Mouse (Mus musculus) stomach, postnatal 0 days (tissue): ENCODE results near the gene Edf1. TPM values are rescaled to one million over a fixed set of nuclear protein-coding genes. Genes with fewer than 3 reads are reported as not detected.

Experiments used
- ATAC-seq: fragments of 200-750 bp; cut with Nextera tagmentation; 2 replicates; pipeline ENCODE4 v1.8.0; 2017; ENCODE audit not compliant: low FRiP score, low TSS enrichment
- DNase-seq: peaks from one replicate; pipeline ENCODE4 v3.0.0-alpha.2; 2016; ENCODE audit warnings: low spot score
- H3K27ac ChIP-seq: fragments of 300-500 bp; sonication (generic); replicated peaks from 2 replicates; pipeline ENCODE4 v1.5.1; 2014; ENCODE audit warnings: mild to moderate bottlenecking, control low read depth
- H3K27me3 ChIP-seq: fragments of 300-500 bp; sonication (generic); 2 replicates; pipeline ENCODE4 v1.6.1; 2014; ENCODE audit warnings: low read length; ENCODE audit not compliant: control insufficient read depth, insufficient read depth
- H3K36me3 ChIP-seq: fragments of 300-500 bp; sonication (generic); 2 replicates; pipeline ENCODE4 v1.6.1; 2014; ENCODE audit warnings: low read length, mixed read lengths; ENCODE audit not compliant: control insufficient read depth, insufficient read depth
- H3K4me1 ChIP-seq: fragments of 300-500 bp; sonication (generic); replicated peaks from 2 replicates; pipeline ENCODE4 v1.6.1; 2014; ENCODE audit warnings: antibody characterized with exemption; ENCODE audit not compliant: control insufficient read depth, insufficient read depth
- H3K4me2 ChIP-seq: fragments of 300-500 bp; sonication (generic); replicated peaks from 2 replicates; pipeline ENCODE4 v1.6.1; 2014; ENCODE audit warnings: low read depth, mild to moderate bottlenecking, control low read depth, moderate library complexity
- H3K4me3 ChIP-seq: fragments of 300-500 bp; sonication (generic); 2 replicates; pipeline ENCODE4 v1.5.1; 2014; ENCODE audit warnings: low read depth, low read length, control low read depth
- H3K9ac ChIP-seq: fragments of 300-500 bp; sonication (generic); 2 replicates; pipeline ENCODE4 v1.6.1; 2014; ENCODE audit warnings: mild to moderate bottlenecking, low read length, control low read depth, mixed read lengths
- H3K9me3 ChIP-seq: fragments of 300-500 bp; sonication (generic); 2 replicates; pipeline ENCODE4 v1.6.1; 2016; ENCODE audit warnings: low read length; ENCODE audit not compliant: control insufficient read depth
- CTCF ChIP-seq: IDR thresholded peaks from 2 replicates; pipeline ENCODE4 v1.5.1; 2016; ENCODE audit warnings: antibody characterized with exemption, low read depth, mild to moderate bottlenecking, moderate library complexity
- EP300 ChIP-seq: optimal IDR thresholded peaks from 2 replicates; pipeline ENCODE3; 2016; ENCODE audit warnings: antibody characterized with exemption
- WGBS: fragments of 180-500 bp; shearing (Covaris S2); extraction: QIAGEN DNeasy Blood & Tissue Kit; methylation state at CpG from one replicate; pipeline ENCODE4 v1.1.7; 2014; 5-methylcytosine and 5-hydroxymethylcytosine counted together
- polyA plus RNA-seq: library from polyadenylated mRNA; unstranded; fragments of >200 nt; fragmentation: Nextera tagmentation; extraction: Ambion mirVana; gene quantifications from 2 replicates; pipeline ENCODE4 v1.2.1, GENCODE M21; 2015

Edf1 gene
- polyA plus RNA-seq, 1 experiment from 2014 or later, result 351 TPM

DNA sequence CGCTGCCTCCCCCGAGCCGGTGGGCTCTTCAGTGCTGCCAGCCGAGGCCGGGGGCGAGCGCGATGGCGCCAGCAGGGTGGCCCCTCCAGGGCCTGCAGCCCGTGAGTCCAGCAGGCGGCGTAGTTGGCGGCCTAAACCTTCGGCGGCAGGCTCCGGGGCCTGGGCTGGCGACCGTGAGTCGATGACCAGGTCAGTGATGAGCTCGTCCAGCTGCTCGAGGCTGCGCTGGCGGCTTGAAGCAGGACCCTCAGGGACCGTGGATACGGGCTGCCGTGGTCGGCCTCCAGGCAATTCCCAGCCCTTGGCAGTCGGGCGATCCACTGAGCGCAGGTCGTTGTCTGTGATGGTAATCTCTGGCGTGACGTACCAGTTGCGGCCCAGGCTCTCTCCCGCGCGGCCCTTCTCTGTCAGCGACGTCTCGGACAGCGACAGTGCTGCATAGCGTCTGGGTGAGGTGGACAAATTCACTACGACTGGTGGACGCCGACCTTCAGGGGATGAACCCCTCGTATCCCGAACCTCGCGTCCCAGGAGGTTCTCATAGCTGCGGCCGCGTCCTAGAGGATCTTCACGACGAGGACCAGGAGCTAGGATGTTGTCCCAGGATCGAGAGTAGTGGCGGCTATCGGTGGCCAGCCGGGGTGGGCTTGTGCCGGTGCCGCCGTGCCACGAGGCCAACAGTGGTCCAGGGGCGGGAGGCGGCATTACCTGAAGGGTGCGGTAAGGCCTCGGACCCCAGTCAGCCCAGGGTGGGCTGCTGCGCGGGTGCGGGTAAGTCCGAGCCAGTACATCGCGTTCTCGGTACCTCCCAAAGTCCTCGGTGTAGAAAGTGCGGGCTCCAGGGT lies 20.5 kb downstream of the Edf1 start:
- 9% methylated on average over 71 of the region's 75 CpGs for WGBS
- TF ChIP-seq CTCF (peak; percentile 50), EP300 (no peak)
- H3K9ac ChIP-seq, result no peak overlapping the region
- no peak overlapping the region for H3K27ac ChIP-seq
- peaks cover 12% of the 10 kb centered on the region; the same call in 1 of the 2 replicates for H3K4me1 ChIP-seq
- no peaks in the 10 kb centered on the region for H3K9me3 ChIP-seq
- ATAC-seq (no peak), DNase-seq (peak; percentile 39)
- peaks cover 26% of the 10 kb centered on the region for H3K27me3 ChIP-seq
- H3K36me3 ChIP-seq, result no peaks in the 10 kb centered on the region
- H3K4me2 ChIP-seq, result peak overlapping the region; percentile 33
- peak overlapping the region; percentile 18; the same call in 1 of the 2 replicates for H3K4me3 ChIP-seq

DNA sequence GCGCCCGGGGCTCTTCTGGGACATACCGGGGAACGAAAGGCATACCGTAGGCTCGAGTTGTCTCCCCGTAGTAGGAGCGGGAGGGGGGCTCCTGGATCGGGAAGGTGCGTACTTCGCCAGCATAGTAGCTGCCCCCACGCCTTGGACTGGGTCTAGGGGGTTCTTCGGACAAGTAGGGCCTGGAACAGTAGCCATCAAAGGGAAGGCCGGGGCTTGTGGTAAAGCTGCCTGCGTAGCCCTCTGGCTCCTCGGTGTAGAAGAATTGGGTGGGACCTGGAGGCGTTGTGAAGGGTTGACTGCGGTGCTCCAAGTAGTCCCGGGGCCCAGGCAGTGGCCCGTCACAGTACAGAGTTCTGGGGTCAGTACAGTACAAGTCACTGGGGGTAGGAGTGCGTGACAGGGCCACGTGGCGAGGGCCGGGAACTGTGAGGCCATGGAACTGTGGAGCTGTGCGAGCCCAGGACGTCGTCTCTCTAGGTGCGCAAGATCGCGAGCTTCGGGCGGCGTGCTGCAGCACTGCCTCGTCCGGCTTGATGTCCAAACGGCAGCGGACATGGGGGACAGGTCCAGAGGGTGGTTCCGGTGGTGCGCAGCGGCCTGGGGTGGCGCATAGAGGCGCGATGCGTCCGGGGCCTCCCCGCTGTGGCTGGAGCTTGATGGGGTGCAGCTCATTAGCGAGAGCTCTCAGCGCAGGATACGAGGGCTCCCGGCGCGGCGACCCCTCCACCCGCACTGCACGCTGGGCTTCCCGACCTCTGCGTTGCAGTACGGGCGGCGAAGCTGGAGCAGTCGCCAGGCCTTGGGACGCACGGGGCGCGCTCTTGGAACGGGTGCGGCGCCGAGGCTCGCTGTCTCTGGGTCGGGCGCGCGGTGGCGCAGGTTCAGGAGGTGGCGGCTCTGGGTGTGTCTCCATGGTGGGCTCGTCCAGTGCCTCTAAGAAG lies 21.4 kb downstream of the Edf1 start:
- no peak for DNase-seq
- H3K9me3 ChIP-seq, result no peaks in the 10 kb centered on the region
- peaks cover 26% of the 10 kb centered on the region for H3K27me3 ChIP-seq
- H3K27ac ChIP-seq, result no peak overlapping the region
- peak overlapping the region; percentile 27 for H3K4me3 ChIP-seq
- H3K4me2 ChIP-seq, result peak overlapping the region; percentile 37
- peaks cover 12% of the 10 kb centered on the region; the same call in 1 of the 2 replicates for H3K4me1 ChIP-seq
- H3K36me3 ChIP-seq, result peaks cover 3% of the 10 kb centered on the region; the same call in 1 of the 2 replicates
- no peak for ATAC-seq
- no peak overlapping the region for H3K9ac ChIP-seq
- TF ChIP-seq EP300 (no peak), CTCF (no peak)
- WGBS, result 8% methylated on average over 76 of the region's 77 CpGs

DNA sequence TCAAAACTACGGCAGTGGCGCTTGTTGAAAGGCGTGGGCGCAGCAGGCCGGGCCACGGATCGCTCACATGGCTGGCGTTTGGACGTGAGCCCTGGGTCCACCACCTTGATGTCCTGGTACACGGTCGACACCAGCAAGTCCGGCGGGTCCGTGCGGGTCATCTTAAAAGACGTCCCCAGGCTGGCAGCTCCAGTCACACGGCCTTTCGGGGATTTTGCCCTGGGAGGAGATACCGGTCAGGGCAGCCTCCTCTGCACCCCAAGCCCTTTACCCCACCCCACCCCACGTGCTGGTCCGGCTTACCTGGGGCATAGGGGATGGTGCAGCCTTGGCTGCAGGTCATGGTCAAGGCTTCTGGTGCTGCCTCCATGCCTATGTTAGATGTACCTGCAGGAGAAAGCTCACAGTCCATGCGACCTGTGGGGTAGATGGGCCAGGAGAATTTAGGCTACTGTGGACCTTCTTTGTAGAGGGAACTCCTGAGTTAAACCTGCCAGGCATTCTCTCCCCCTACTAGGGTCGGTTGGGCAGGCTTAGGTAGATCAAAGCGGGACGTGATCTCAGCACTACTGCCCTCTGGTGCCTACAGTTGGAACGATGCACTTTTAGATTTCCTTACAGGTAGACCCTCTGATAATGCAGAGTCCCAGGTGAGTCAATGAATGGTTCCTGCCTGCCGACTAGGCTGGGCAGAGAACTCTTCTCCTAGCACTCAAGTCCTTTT lies 22.3 kb downstream of the Edf1 start:
- Histone ChIP-seq H3K4me3 (peak overlapping the region; percentile 27), H3K9me3 (no peaks in the 10 kb centered on the region), H3K27ac (no peak overlapping the region), H3K9ac (no peak overlapping the region), H3K36me3 (peaks cover 4% of the 10 kb centered on the region; the same call in 1 of the 2 replicates), H3K27me3 (peaks cover 26% of the 10 kb centered on the region), H3K4me1 (peaks cover 12% of the 10 kb centered on the region; the same call in 1 of the 2 replicates), H3K4me2 (peak overlapping the region; percentile 37)
- TF ChIP-seq EP300 (no peak), CTCF (peak; percentile 73)
- ATAC-seq, result no peak
- WGBS, result 6% methylated on average over 27 of the region's 27 CpGs
- peak; percentile 65 for DNase-seq

DNA sequence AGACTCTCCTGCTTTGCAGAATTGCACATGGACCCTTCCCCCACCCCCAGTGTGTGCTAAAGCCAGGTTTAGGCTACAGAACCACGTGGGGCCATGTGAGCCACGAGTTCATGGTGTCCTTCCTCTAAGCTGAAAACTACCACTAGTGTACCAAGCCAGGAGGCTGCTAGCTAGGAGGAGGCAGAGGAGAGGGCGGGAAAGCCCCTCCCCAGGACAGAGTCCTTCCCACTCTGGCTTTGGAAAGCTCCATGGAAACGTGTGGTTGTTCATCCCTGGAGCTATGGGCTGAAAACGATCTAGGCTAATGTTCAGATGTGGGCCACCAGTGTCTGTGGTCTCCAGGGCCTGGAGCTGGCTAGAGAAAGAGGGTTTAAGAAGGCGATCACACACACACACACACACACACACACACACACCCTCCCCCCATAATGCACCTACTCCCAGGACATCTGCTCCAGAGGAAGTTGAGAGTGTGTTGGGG lies 23.0 kb downstream of the Edf1 start:
- Histone ChIP-seq H3K9me3 (no peaks in the 10 kb centered on the region), H3K4me2 (no peak overlapping the region; the same call in 1 of the 2 replicates), H3K27me3 (peaks cover 26% of the 10 kb centered on the region), H3K4me1 (peaks cover 11% of the 10 kb centered on the region; the same call in 1 of the 2 replicates), H3K36me3 (peaks cover 6% of the 10 kb centered on the region), H3K4me3 (no peak overlapping the region), H3K27ac (no peak overlapping the region), H3K9ac (no peak overlapping the region)
- TF ChIP-seq EP300 (no peak), CTCF (no peak)
- DNase-seq (no peak), ATAC-seq (no peak)
- WGBS, result 38% methylated on average over 6 of the region's 6 CpGs

DNA sequence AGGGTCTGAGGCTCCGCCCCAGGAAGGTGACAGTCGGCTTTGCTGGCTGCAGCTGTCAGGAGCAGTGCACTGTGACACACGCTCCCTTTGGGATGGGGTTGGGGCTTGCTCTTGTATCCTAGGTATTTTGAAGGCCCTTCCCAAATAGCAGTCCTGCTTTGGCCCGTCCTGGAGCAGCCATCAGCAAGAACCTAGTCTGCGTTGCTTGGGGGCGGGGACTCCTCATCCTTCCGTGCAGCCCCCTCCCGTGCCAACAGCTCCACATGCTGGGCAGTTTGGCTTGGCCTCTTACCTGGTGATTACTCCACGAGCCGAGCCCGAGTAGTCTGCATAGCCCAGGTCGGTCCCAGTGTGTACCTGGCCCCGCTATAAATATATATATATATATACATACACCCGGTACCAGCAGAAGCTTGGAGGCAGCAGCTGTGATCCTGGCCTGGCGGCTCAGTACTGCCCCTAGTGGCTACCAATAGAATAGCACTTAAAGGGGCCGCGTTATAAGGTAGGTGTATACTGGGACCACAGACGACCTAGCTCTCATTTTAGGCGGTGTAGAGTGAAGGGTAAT lies 23.7 kb downstream of the Edf1 start, which contains the start of gene Ajm1:
TSS of gene Ajm1 (minus strand) at position 464 of the 571 bp plus-strand sequence.
- peak within 1 kb of the TSS; percentile 32 for H3K4me3 ChIP-seq
- no peak within 1 kb of the TSS for H3K27ac ChIP-seq
- no peaks in the 10 kb centered on the region for H3K9me3 ChIP-seq
- TF ChIP-seq EP300 (no peak), CTCF (peak; percentile 92)
- WGBS, result 5% methylated on average over 19 of the region's 19 CpGs
- H3K9ac ChIP-seq, result peak within 1 kb of the TSS; percentile 38; the same call in 1 of the 2 replicates
- peaks cover 8% of the 10 kb centered on the region; the same call in 1 of the 2 replicates for H3K4me1 ChIP-seq
- H3K36me3 ChIP-seq, result peaks cover 7% of the 10 kb centered on the region
- peak within 1 kb of the TSS; percentile 67 for H3K4me2 ChIP-seq
- ATAC-seq, result peak; percentile 61
- peaks cover 26% of the 10 kb centered on the region for H3K27me3 ChIP-seq
- peak; percentile 69 for DNase-seq
